Mouse (Mus musculus) adrenal gland, adult 8-10 months (tissue): ENCODE data around the gene Gjb1. TPM values are rescaled to one million over a fixed set of nuclear protein-coding genes. Genes with fewer than 3 reads are reported as not detected.

ENCODE experiments used
- DNase-seq: peaks from one replicate; pipeline ENCODE4 v3.0.0; 2022
- total RNA-seq, 4 experiments: library from RNA; stranded (reverse); gene quantifications; 2 replicates each; pipeline ENCODE4 v1.2.4; 2022

The Gjb1 gene
- total RNA-seq, 4 experiments from 2014 or later, result 0.48 TPM; not detected in 3

DNA sequence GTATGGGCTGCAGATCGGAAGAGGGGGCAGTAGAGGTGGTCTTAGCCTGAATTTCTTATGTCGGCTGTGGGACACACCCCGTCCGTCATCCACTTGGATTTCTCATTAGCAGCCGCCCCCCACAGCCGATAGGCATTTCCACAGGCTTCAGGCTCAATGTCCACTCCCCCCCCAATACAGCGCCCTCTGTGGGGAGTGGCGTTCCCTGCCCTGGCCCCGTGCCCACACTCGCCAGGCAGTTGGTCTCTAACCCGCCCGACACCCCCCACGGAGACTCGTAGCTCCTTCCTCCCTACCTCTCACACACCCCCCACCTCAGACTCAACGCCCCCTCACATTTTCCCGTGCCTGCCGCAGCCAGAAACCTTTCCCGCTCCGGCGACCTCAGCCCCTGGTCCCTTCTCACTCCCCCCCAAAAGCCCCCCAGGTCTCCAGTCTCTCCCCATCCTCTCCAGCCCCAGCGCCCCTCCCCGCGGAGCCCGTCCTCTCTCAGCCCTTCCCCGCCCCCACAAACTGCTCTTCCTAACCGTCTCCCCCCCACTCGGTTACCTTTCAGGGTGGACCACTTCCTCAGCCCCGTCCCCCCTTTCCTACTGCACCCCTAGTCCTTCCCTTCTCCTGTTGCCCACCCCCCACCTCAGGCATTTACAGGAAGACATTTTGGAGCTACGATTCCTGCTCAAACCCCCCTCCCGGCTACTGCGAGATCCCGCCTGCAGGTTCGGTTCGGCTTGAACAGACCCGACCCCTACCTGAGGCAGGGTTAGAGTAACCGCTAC, 43.0 kb downstream of the Gjb1 start:
- peak; percentile 31 for DNase-seq

DNA sequence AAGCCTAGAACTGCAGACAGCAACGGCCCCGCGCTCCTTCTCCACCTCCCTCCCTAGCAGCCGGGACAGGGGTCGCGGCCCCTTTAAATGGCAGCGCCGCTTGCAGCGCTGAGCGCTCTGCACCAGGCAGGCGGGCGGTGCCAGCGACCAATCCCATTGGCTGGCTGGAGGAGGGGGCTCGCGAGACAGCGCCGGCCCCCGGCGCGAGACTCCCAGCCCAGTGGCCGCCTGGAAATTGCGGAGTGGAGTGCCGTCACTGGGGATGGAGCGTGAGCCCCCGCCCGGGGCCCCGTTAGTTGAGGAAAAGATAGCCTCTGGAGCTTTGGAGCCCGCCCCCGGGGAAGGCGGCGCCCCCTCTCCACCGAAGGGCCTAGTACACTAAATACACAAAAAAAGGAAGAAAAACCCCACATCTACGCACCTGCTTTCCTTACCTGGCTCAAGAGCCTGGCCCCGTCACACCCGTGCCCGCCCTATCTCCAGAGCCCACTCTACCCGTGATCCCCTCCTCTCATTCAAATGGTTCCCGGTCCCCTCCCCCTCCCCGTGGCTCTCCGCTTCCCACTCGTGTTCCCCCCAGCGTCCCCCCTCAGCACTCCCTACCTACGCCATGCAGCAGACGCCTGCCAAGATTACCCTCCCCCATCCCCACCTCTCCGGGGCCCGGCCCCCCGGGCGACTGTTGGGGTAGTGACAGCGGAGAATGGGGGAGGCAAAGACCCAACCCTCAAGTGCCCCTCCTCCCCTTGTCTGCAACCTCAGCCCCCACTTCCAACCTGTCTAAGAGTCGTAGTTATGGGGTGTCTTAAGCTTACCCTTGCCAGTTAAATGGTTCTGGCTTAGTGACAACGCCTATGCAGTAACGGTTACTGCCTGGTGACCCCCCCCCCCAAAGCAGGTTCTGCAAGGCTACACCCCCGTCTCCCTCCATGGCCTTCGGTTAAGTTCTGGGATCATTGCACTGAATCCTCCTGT, 43.8 kb downstream of the Gjb1 start:
- peak; percentile 76 for DNase-seq

GRCm38 (mm10) chrX:101420700-101421095, 44.5 kb downstream of the Gjb1 start, which contains the start of gene Zmym3:
Gene Zmym3, minus strand, starts transcription at chrX:101420849.
- no peak for DNase-seq

- no peak for DNase-seq
Measured at GRCm38 (mm10) chrX:101423462-101423861, 47.3 kb downstream of the Gjb1 start.

GRCm38 (mm10) chrX:101427774-101428173, 51.6 kb downstream of the Gjb1 start:
- no peak for DNase-seq

DNA sequence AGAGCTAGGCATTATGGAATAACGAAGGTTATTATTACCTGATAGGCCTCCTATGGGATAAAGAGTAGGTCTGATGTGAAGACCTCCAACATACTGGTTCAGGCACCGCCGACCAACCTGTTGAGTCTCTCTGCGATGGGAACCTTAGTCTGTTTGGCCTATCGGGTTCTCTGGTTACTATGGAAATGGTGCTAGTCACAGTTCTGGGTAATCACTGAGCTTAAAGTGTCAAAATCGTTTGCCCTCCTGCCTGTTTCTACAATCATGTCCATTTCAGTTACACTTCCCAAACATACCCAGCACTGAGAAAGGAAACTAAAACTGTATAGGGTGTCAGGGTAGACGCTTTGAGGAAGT, 52.6 kb downstream of the Gjb1 start:
- DNase-seq, result no peak

- DNase-seq, result peak; percentile 82
Measured at GRCm38 (mm10) chrX:101429142-101429949, 53.2 kb downstream of the Gjb1 start, which contains the start of gene Nono. Gene Nono, plus strand, starts transcription at chrX:101429318.

- DNase-seq, result no peak
Measured at GRCm38 (mm10) chrX:101429976-101430375, 53.8 kb downstream of the Gjb1 start.

Other genes starting within 250 kb of the Gjb1 start
- 10 to 100 TPM; 49.1 to 69.9 (median 64.8) TPM for gene Snx12, start 153.8 kb upstream of the Gjb1 start, total RNA-seq
- gene Foxo4, start 121.8 kb upstream of the Gjb1 start, total RNA-seq, result 10 to 100 TPM; 34.8 to 37.6 (median 36.7) TPM
- gene Gm614, start 112.4 kb upstream of the Gjb1 start, total RNA-seq, result not detected
- 1 to 10 TPM; 4.7 to 6.7 (median 6.5) TPM for gene Il2rg, start 108.1 kb upstream of the Gjb1 start, total RNA-seq
- gene Gm20489, start 107.4 kb upstream of the Gjb1 start, total RNA-seq, result 1 to 10 TPM in 1 of 4 experiments, not detected in 3; 1.2 TPM
- gene Med12, start 102.3 kb upstream of the Gjb1 start, total RNA-seq, result 10 to 100 TPM; 28.9 to 61.1 (median 42.5) TPM
- gene Nlgn3, start 77.2 kb upstream of the Gjb1 start, total RNA-seq, result 10 to 100 TPM; 23.5 to 27.3 (median 25.8) TPM
- gene Zmym3, start 44.5 kb downstream of the Gjb1 start, total RNA-seq, result 100 to 1,000 TPM in 2 of 4 experiments, 10 to 100 TPM in 2; 87.4 to 124 (median 103) TPM
- gene Nono, start 52.9 kb downstream of the Gjb1 start, total RNA-seq, result 100 to 1,000 TPM; 175 to 204 (median 197) TPM
- 1 to 10 TPM in 1 of 4 experiments, under 1 TPM in 3; 0.38 to 1.3 (median 0.67) TPM for gene Itgb1bp2, start 72.7 kb downstream of the Gjb1 start, total RNA-seq
- gene Taf1, start 156.4 kb downstream of the Gjb1 start, total RNA-seq, result 10 to 100 TPM; 33.6 to 44.9 (median 42.7) TPM